23 mouse cellular contexts compared by ENCODE assay signal in the genomic region with DNA sequence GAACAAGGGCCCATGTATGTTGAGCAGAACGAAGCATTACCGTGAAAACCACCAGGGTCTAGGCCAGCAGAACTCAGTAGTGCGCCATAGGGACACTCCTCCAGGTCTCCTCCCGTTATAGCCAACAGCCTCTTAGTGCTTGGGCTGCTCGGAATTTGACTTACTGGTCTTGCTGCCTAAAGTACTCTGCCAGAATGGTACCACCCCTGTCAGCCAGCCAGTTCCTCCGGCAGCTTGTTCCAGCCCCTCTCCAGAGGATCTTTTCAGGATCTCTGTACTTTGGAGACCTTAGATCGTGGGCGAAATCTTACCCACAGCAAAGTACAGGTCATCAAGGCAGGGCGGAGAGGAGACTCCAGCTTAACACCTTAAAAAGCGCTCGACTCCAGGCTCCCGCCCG. TPM values are rescaled to one million over a fixed set of nuclear protein-coding genes. Genes with fewer than 3 reads are reported as not detected.
DNase-seq lines count a peak whose midpoint lies in the region; ATAC-seq lines count a peak whose summit lies in the region.
"Had no signal": no experiment of that assay in that cellular context is flagged by ENCODE, and none has a peak within 500 bp of the region (broad histone marks: within the 10 kb centered on the region; RNA-seq: fewer than 3 reads in every experiment).

No protein-coding gene starts in this region.

- no peaks in the 10 kb centered on the region for H3K36me3 ChIP-seq in hindbrain, embryonic 13.5 days
- H3K36me3 ChIP-seq in hindbrain, embryonic 11.5 days (ENCODE audit: control insufficient read depth, insufficient read depth, low read length), result no peaks in the 10 kb centered on the region
- no peaks in the 10 kb centered on the region for H3K36me3 ChIP-seq in midbrain, embryonic 13.5 days
- H3K36me3 ChIP-seq in midbrain, embryonic 11.5 days (ENCODE audit: control insufficient read depth, insufficient read depth, low read length), result no peaks in the 10 kb centered on the region
- H3K36me3 ChIP-seq in embryonic facial prominence, embryonic 13.5 days, result no peaks in the 10 kb centered on the region
- no peaks in the 10 kb centered on the region for H3K36me3 ChIP-seq in limb, embryonic 13.5 days
- H3K36me3 ChIP-seq: forebrain, embryonic 12.5 days; heart, embryonic 12.5 days; hindbrain, embryonic 15.5 days; liver, embryonic 13.5 days had no signal

- no peak for ATAC-seq in hindbrain, embryonic 13.5 days (ENCODE audit: low FRiP score)
- ATAC-seq in hindbrain, embryonic 11.5 days (ENCODE audit: low FRiP score), result no peak
- no peak for ATAC-seq in midbrain, embryonic 13.5 days
- no peak for ATAC-seq in midbrain, embryonic 11.5 days (ENCODE audit: low FRiP score)
- no peak for ATAC-seq in embryonic facial prominence, embryonic 13.5 days (ENCODE audit: insufficient number of reproducible peaks, insufficient read depth, low FRiP score, low TSS enrichment, low read depth)
- ATAC-seq in limb, embryonic 13.5 days (ENCODE audit: low FRiP score, low read depth), result no peak
- ATAC-seq: intestine, embryonic 16.5 days had no signal

- no peaks in the 10 kb centered on the region for H3K27me3 ChIP-seq in hindbrain, embryonic 13.5 days
- H3K27me3 ChIP-seq in hindbrain, embryonic 11.5 days (ENCODE audit: control insufficient read depth, insufficient read depth, low read length), result no peaks in the 10 kb centered on the region
- H3K27me3 ChIP-seq in midbrain, embryonic 13.5 days, result no peaks in the 10 kb centered on the region
- H3K27me3 ChIP-seq in midbrain, embryonic 11.5 days (ENCODE audit: control insufficient read depth, insufficient read depth, low read length), result no peaks in the 10 kb centered on the region
- H3K27me3 ChIP-seq in embryonic facial prominence, embryonic 13.5 days, result no peaks in the 10 kb centered on the region
- no peaks in the 10 kb centered on the region for H3K27me3 ChIP-seq in limb, embryonic 13.5 days
- H3K27me3 ChIP-seq: forebrain, embryonic 12.5 days; heart, embryonic 12.5 days; hindbrain, embryonic 15.5 days; liver, embryonic 13.5 days had no signal

- no peak overlapping the region for H3K4me3 ChIP-seq in hindbrain, embryonic 13.5 days
- H3K4me3 ChIP-seq in hindbrain, embryonic 11.5 days (ENCODE audit: low read depth, low read length), result no peak overlapping the region
- no peak overlapping the region for H3K4me3 ChIP-seq in midbrain, embryonic 13.5 days (replicated peaks)
- no peak overlapping the region for H3K4me3 ChIP-seq in midbrain, embryonic 11.5 days (ENCODE audit: low read depth, low read length)
- no peak overlapping the region for H3K4me3 ChIP-seq in embryonic facial prominence, embryonic 13.5 days
- no peak overlapping the region for H3K4me3 ChIP-seq in limb, embryonic 13.5 days
- H3K4me3 ChIP-seq: forebrain, embryonic 12.5 days; heart, embryonic 12.5 days; hindbrain, embryonic 15.5 days; liver, embryonic 13.5 days had no signal

- H3K9me3 ChIP-seq in hindbrain, embryonic 13.5 days, result no peaks in the 10 kb centered on the region
- H3K9me3 ChIP-seq in hindbrain, embryonic 11.5 days (ENCODE audit: control insufficient read depth, low read length), result no peaks in the 10 kb centered on the region
- H3K9me3 ChIP-seq in midbrain, embryonic 13.5 days, result no peaks in the 10 kb centered on the region
- no peaks in the 10 kb centered on the region for H3K9me3 ChIP-seq in midbrain, embryonic 11.5 days (ENCODE audit: control insufficient read depth, low read length)
- H3K9me3 ChIP-seq in embryonic facial prominence, embryonic 13.5 days, result no peaks in the 10 kb centered on the region
- no peaks in the 10 kb centered on the region for H3K9me3 ChIP-seq in limb, embryonic 13.5 days
- H3K9me3 ChIP-seq: forebrain, embryonic 12.5 days; heart, embryonic 12.5 days; hindbrain, embryonic 15.5 days; liver, embryonic 13.5 days had no signal

- no peak for DNase-seq in hindbrain, embryonic 11.5 days (ENCODE audit: low spot score)
- DNase-seq in midbrain, embryonic 11.5 days (ENCODE audit: low spot score, missing footprints), result no peak
- no peak for DNase-seq in embryo, embryonic 10 days (ENCODE audit: low spot score)
- DNase-seq: adrenal gland, postnatal 14 days; cerebellum, adult 2 months; gastrocnemius, postnatal 14 days; heart, adult 18-20 months; heart, postnatal 10 days; kidney, postnatal 14 days; liver, embryonic 13.5 days; lung, adult 2 months; lung, postnatal 14 days; right cerebral cortex, postnatal 14 days; thymus, adult 2 months had no signal

- 0 out of 2 replicates have a peak overlapping the region, but pooled peaks have one; percentile 35 for H3K27ac ChIP-seq in hindbrain, embryonic 13.5 days
- no peak overlapping the region for H3K27ac ChIP-seq in hindbrain, embryonic 11.5 days (ENCODE audit: low read depth, low read length)
- peak overlapping the region; percentile 25; the same call in 1 of the 2 replicates for H3K27ac ChIP-seq in midbrain, embryonic 13.5 days
- no peak overlapping the region for H3K27ac ChIP-seq in midbrain, embryonic 11.5 days (ENCODE audit: low read depth, low read length)
- H3K27ac ChIP-seq in embryonic facial prominence, embryonic 13.5 days, result peak overlapping the region; percentile 48; the same call in 1 of the 2 replicates
- H3K27ac ChIP-seq in limb, embryonic 13.5 days, result peak overlapping the region; percentile 22; the same call in 1 of the 2 replicates
- H3K27ac ChIP-seq: forebrain, embryonic 12.5 days; hindbrain, embryonic 15.5 days; liver, embryonic 13.5 days; stomach, postnatal 0 days had no signal

- 64% methylated on average over 13 of the region's 13 CpGs for WGBS in hindbrain, embryonic 13.5 days
- 63% methylated on average over 13 of the region's 13 CpGs for WGBS in hindbrain, embryonic 11.5 days
- WGBS in midbrain, embryonic 13.5 days, result 69% methylated on average over 13 of the region's 13 CpGs
- WGBS in midbrain, embryonic 11.5 days, result 71% methylated on average over 13 of the region's 13 CpGs
- 55% methylated on average over 13 of the region's 13 CpGs for WGBS in embryonic facial prominence, embryonic 13.5 days
- 50% methylated on average over 13 of the region's 13 CpGs for WGBS in limb, embryonic 13.5 days

- H3K9ac ChIP-seq in hindbrain, embryonic 13.5 days, result no peak overlapping the region
- no peak overlapping the region for H3K9ac ChIP-seq in hindbrain, embryonic 11.5 days (ENCODE audit: low read depth, low read length)
- no peak overlapping the region for H3K9ac ChIP-seq in midbrain, embryonic 13.5 days (replicated peaks)
- H3K9ac ChIP-seq in midbrain, embryonic 11.5 days (ENCODE audit: low read length), result no peak overlapping the region
- H3K9ac ChIP-seq in embryonic facial prominence, embryonic 13.5 days, result peak overlapping the region; percentile 37; the same call in 1 of the 2 replicates
- H3K9ac ChIP-seq in limb, embryonic 13.5 days, result no peak overlapping the region
- H3K9ac ChIP-seq: forebrain, embryonic 12.5 days; heart, embryonic 12.5 days; hindbrain, embryonic 15.5 days; liver, embryonic 13.5 days had no signal

- H3K4me2 ChIP-seq in hindbrain, embryonic 13.5 days, result no peak overlapping the region
- H3K4me2 ChIP-seq in hindbrain, embryonic 11.5 days (replicated peaks; ENCODE audit: low read depth, low read length), result no peak overlapping the region
- H3K4me2 ChIP-seq in midbrain, embryonic 13.5 days (replicated peaks), result no peak overlapping the region
- no peak overlapping the region for H3K4me2 ChIP-seq in midbrain, embryonic 11.5 days
- H3K4me2 ChIP-seq in embryonic facial prominence, embryonic 13.5 days, result 0 out of 2 replicates have a peak overlapping the region, but pooled peaks have one; percentile 7
- H3K4me2 ChIP-seq in limb, embryonic 13.5 days (replicated peaks), result 0 out of 2 replicates have a peak overlapping the region, but pooled peaks have one; percentile 4
- H3K4me2 ChIP-seq: forebrain, embryonic 12.5 days; heart, embryonic 12.5 days; hindbrain, embryonic 15.5 days; liver, embryonic 13.5 days had no signal

- peaks cover 72% of the 10 kb centered on the region for H3K4me1 ChIP-seq in hindbrain, embryonic 13.5 days (replicated peaks)
- H3K4me1 ChIP-seq in hindbrain, embryonic 11.5 days (replicated peaks; ENCODE audit: control insufficient read depth, insufficient read depth, low read length), result peaks cover 38% of the 10 kb centered on the region
- H3K4me1 ChIP-seq in midbrain, embryonic 13.5 days (replicated peaks), result peaks cover 56% of the 10 kb centered on the region
- H3K4me1 ChIP-seq in midbrain, embryonic 11.5 days (ENCODE audit: control insufficient read depth, insufficient read depth, low read length), result peaks cover 52% of the 10 kb centered on the region
- peaks cover 65% of the 10 kb centered on the region for H3K4me1 ChIP-seq in embryonic facial prominence, embryonic 13.5 days
- H3K4me1 ChIP-seq in limb, embryonic 13.5 days, result peaks cover 88% of the 10 kb centered on the region

RNA-seq across cellular contexts. Expression of a gene that starts 25.2 kb away (rescaled TPM):
- polyA plus RNA-seq in hindbrain, embryonic 13.5 days (2015; fragmentation: Nextera tagmentation; extraction: Ambion mirVana), result 39.6 and 39.9 TPM in 2 replicates
- 43.3 and 49.5 TPM in 2 replicates for polyA plus RNA-seq in hindbrain, embryonic 11.5 days (2014; fragmentation: Nextera tagmentation; extraction: Ambion mirVana)
- 36.6 and 41.7 TPM in 2 replicates for polyA plus RNA-seq in midbrain, embryonic 13.5 days (2015; fragmentation: Nextera tagmentation; extraction: Ambion mirVana)
- 40.3 and 43.4 TPM in 2 replicates for polyA plus RNA-seq in midbrain, embryonic 11.5 days (2014; fragmentation: Nextera tagmentation; extraction: Ambion mirVana)
- polyA plus RNA-seq in embryonic facial prominence, embryonic 13.5 days (2015; fragmentation: Nextera tagmentation; extraction: Ambion mirVana), result 30.5 and 33.3 TPM in 2 replicates
- polyA plus RNA-seq in limb, embryonic 13.5 days (2015; fragmentation: Nextera tagmentation; extraction: Ambion mirVana), result 26.4 and 27.2 TPM in 2 replicates

Comparison
In these comparisons a context has a peak if more than half of its experiments do, and no peak if none do; other contexts are left out.
1. H3K27ac ChIP-seq: peak in hindbrain, embryonic 13.5 days (single experiment), midbrain, embryonic 13.5 days (single experiment), embryonic facial prominence, embryonic 13.5 days (single experiment) and limb, embryonic 13.5 days (single experiment); none in hindbrain, embryonic 11.5 days (single experiment) and midbrain, embryonic 11.5 days (single experiment).
2. H3K4me2 ChIP-seq: peak in embryonic facial prominence, embryonic 13.5 days (single experiment) and limb, embryonic 13.5 days (single experiment); none in hindbrain, embryonic 13.5 days (single experiment), hindbrain, embryonic 11.5 days (single experiment), midbrain, embryonic 13.5 days (single experiment) and midbrain, embryonic 11.5 days (single experiment).